Mouse (Mus musculus) c-Kit-positive CD71-positive TER-119-negative erythroid progenitor cells, embryonic 14.5 days (primary cell): ENCODE results near the gene E330017A01Rik.
"Not testable (repeated sequence)": the region's sequence is repeated elsewhere in the genome, so short reads cannot be mapped to it uniquely, and the experiment has no call there.

Source experiments
- DNase-seq: peaks from one replicate; pipeline ENCODE4 v3.0.0-alpha.2; 2013; ENCODE audit warnings: low read depth

Gene E330017A01Rik

GRCm38 (mm10) chr16:58638689-58639175, at the start of gene E330017A01Rik:
Gene E330017A01Rik, minus strand, starts transcription at chr16:58638739.
- no peak for DNase-seq

- DNase-seq: no peak
Observed at GRCm38 (mm10) chr16:58685548-58686537, 47.3 kb upstream of the E330017A01Rik start.

GRCm38 (mm10) chr16:58684537-58684936, 46.0 kb upstream of the E330017A01Rik start:
- DNase-seq: no peak

GRCm38 (mm10) chr16:58683911-58684310, 45.4 kb upstream of the E330017A01Rik start:
- DNase-seq: no peak

GRCm38 (mm10) chr16:58682870-58683269, 44.3 kb upstream of the E330017A01Rik start:
- no peak for DNase-seq

GRCm38 (mm10) chr16:58682046-58682445, 43.5 kb upstream of the E330017A01Rik start:
- DNase-seq: no peak

GRCm38 (mm10) chr16:58678660-58679059, 40.1 kb upstream of the E330017A01Rik start:
- no peak for DNase-seq

- no peak for DNase-seq
Observed at GRCm38 (mm10) chr16:58677491-58677890, 39.0 kb upstream of the E330017A01Rik start.

GRCm38 (mm10) chr16:58676633-58677032, 38.1 kb upstream of the E330017A01Rik start:
- DNase-seq: no peak

GRCm38 (mm10) chr16:58676156-58676555, 37.6 kb upstream of the E330017A01Rik start:
- DNase-seq: no peak

GRCm38 (mm10) chr16:58675256-58675655, 36.7 kb upstream of the E330017A01Rik start:
- no peak for DNase-seq

GRCm38 (mm10) chr16:58673811-58674410, 35.4 kb upstream of the E330017A01Rik start:
- no peak for DNase-seq

- DNase-seq: no peak
Observed at GRCm38 (mm10) chr16:58672396-58672795, 33.9 kb upstream of the E330017A01Rik start.

GRCm38 (mm10) chr16:58671212-58671985, 32.9 kb upstream of the E330017A01Rik start:
- no peak for DNase-seq

- DNase-seq: no peak
Observed at GRCm38 (mm10) chr16:58670643-58671042, 32.1 kb upstream of the E330017A01Rik start.

GRCm38 (mm10) chr16:58669917-58670630, 31.5 kb upstream of the E330017A01Rik start, which contains the start of gene Cpox:
Gene Cpox, plus strand, starts transcription at chr16:58670292.
- DNase-seq: peak; percentile 90

GRCm38 (mm10) chr16:58669264-58669663, 30.7 kb upstream of the E330017A01Rik start:
- peak; percentile 72 for DNase-seq

- no peak for DNase-seq
Observed at GRCm38 (mm10) chr16:58668586-58668985, 30.0 kb upstream of the E330017A01Rik start.

- not testable (repeated sequence) for DNase-seq
Observed at GRCm38 (mm10) chr16:58666681-58667080, 28.1 kb upstream of the E330017A01Rik start.

GRCm38 (mm10) chr16:58665137-58665536, 26.6 kb upstream of the E330017A01Rik start:
- not testable (repeated sequence) for DNase-seq

- DNase-seq: no peak
Observed at GRCm38 (mm10) chr16:58663816-58664215, 25.3 kb upstream of the E330017A01Rik start.
